Mouse (Mus musculus) kidney, embryonic 14.5 days (tissue): Measurements from ENCODE around the gene Phyhd1. TPM values are rescaled to one million over a fixed set of nuclear protein-coding genes. Genes with fewer than 3 reads are reported as not detected.

ENCODE experiments used
- ATAC-seq: fragments of 200-750 bp; cut with Nextera tagmentation; 2 replicates; pipeline ENCODE4 v1.8.0; 2017; ENCODE audit warnings: moderate number of reproducible peaks, mild to moderate bottlenecking, moderate TSS enrichment, moderate library complexity; ENCODE audit not compliant: low FRiP score, low TSS enrichment
- H3K27ac ChIP-seq: fragments of 300-500 bp; sonication (generic); 2 replicates; pipeline ENCODE4 v1.5.1; 2014; ENCODE audit warnings: low read depth, mild to moderate bottlenecking, low read length, moderate library complexity, mixed read lengths
- H3K27me3 ChIP-seq: fragments of 300-500 bp; sonication (generic); 2 replicates; pipeline ENCODE4 v1.6.1; 2014; ENCODE audit warnings: mild to moderate bottlenecking, low read length; ENCODE audit not compliant: control insufficient read depth, insufficient read depth
- H3K36me3 ChIP-seq: fragments of 300-500 bp; sonication (generic); 2 replicates; pipeline ENCODE4 v1.6.1; 2014; ENCODE audit warnings: low read length, mixed read lengths; ENCODE audit not compliant: control insufficient read depth, insufficient read depth
- H3K4me1 ChIP-seq: fragments of 300-500 bp; sonication (generic); 2 replicates; pipeline ENCODE4 v1.6.1; 2014; ENCODE audit warnings: low read length, mixed read lengths; ENCODE audit not compliant: control insufficient read depth, insufficient read depth
- H3K4me2 ChIP-seq: fragments of 300-500 bp; sonication (generic); replicated peaks from 2 replicates; pipeline ENCODE4 v1.6.1; 2014; ENCODE audit warnings: low read depth, mild to moderate bottlenecking, low read length
- H3K4me3 ChIP-seq: fragments of 300-500 bp; sonication (generic); 2 replicates; pipeline ENCODE4 v1.5.1; 2014; ENCODE audit warnings: mild to moderate bottlenecking, low read length
- H3K9ac ChIP-seq: fragments of 300-500 bp; sonication (generic); 2 replicates; pipeline ENCODE4 v1.6.1; 2014; ENCODE audit warnings: low read depth, mild to moderate bottlenecking, low read length, moderate library complexity
- H3K9me3 ChIP-seq: fragments of 300-500 bp; sonication (generic); 2 replicates; pipeline ENCODE4 v1.6.1; 2016; ENCODE audit warnings: low read length; ENCODE audit not compliant: control insufficient read depth
- WGBS: fragments of 180-500 bp; shearing (Covaris S2); extraction: QIAGEN DNeasy Blood & Tissue Kit; methylation state at CpG from one replicate; pipeline ENCODE4 v1.1.7; 2014; 5-methylcytosine and 5-hydroxymethylcytosine counted together
- polyA plus RNA-seq: library from polyadenylated mRNA; unstranded; fragments of >200 nt; fragmentation: Nextera tagmentation; extraction: Ambion mirVana; gene quantifications from 2 replicates; pipeline ENCODE4 v1.2.1, GENCODE M21; 2014

The Phyhd1 gene
- polyA plus RNA-seq: 7.7 and 11.5 TPM in 2 replicates

- H3K4me3 ChIP-seq: no peak within 1 kb of the TSS
- ATAC-seq: no peak
- H3K4me2 ChIP-seq: peak within 1 kb of the TSS; percentile 19
- peak within 1 kb of the TSS; percentile 28 for H3K9ac ChIP-seq
- H3K27me3 ChIP-seq: no peaks in the 10 kb centered on the region
- H3K27ac ChIP-seq: peak within 1 kb of the TSS; percentile 90
- H3K4me1 ChIP-seq: peaks cover 23% of the 10 kb centered on the region
- peaks cover 39% of the 10 kb centered on the region for H3K36me3 ChIP-seq
- 54% methylated on average over 5 of the region's 5 CpGs for whole genome bisulfite sequencing
- H3K9me3 ChIP-seq: no peaks in the 10 kb centered on the region
These were observed at the start of gene Phyhd1 for GRCm38 (mm10) chr2:30265767-30266253. Gene Phyhd1 (plus strand): TSS chr2:30266203.

- no peak overlapping the region for H3K4me2 ChIP-seq
- WGBS: 90% methylated on average over 5 of the region's 5 CpGs
- ATAC-seq: no peak
These were observed 49.7 kb upstream of the Phyhd1 start for GRCm38 (mm10) chr2:30216293-30216692.

GRCm38 (mm10) chr2:30235593-30235992 is 30.4 kb upstream of the Phyhd1 start:
- ATAC-seq: no peak
- H3K9ac ChIP-seq: no peak overlapping the region
- H3K27ac ChIP-seq: no peak overlapping the region
- no peak overlapping the region for H3K4me2 ChIP-seq
- H3K9me3 ChIP-seq: no peaks in the 10 kb centered on the region; the same call in 1 of the 2 replicates
- H3K27me3 ChIP-seq: no peaks in the 10 kb centered on the region
- no peak overlapping the region for H3K4me3 ChIP-seq
- H3K36me3 ChIP-seq: peaks cover 8% of the 10 kb centered on the region
- 62% methylated on average over 5 of the region's 5 CpGs for WGBS
- H3K4me1 ChIP-seq: peaks cover 21% of the 10 kb centered on the region

More at GRCm38 (mm10) chr2:30216293-30216692, 49.7 kb upstream of the Phyhd1 start:
- H3K4me3 ChIP-seq: no peak overlapping the region
- no peaks in the 10 kb centered on the region for H3K36me3 ChIP-seq
- H3K4me1 ChIP-seq: no peaks in the 10 kb centered on the region
- H3K27ac ChIP-seq: no peak overlapping the region
- H3K27me3 ChIP-seq: no peaks in the 10 kb centered on the region
- no peaks in the 10 kb centered on the region for H3K9me3 ChIP-seq
- no peak overlapping the region for H3K9ac ChIP-seq

GRCm38 (mm10) chr2:30236426-30237198 is 29.4 kb upstream of the Phyhd1 start:
- Histone ChIP-seq H3K27ac (peak overlapping the region; percentile 76; the same call in 1 of the 2 replicates), H3K4me3 (peak overlapping the region; percentile 76), H3K4me1 (peaks cover 21% of the 10 kb centered on the region), H3K9ac (peak overlapping the region; percentile 78), H3K36me3 (peaks cover 18% of the 10 kb centered on the region), H3K27me3 (no peaks in the 10 kb centered on the region), H3K9me3 (no peaks in the 10 kb centered on the region), H3K4me2 (peak overlapping the region; percentile 83)
- WGBS: 3% methylated on average over 18 of the region's 18 CpGs
- ATAC-seq: no peak

- ATAC-seq: peak; percentile 98
- Histone ChIP-seq H3K4me3 (peak within 1 kb of the TSS; percentile 76), H3K27me3 (no peaks in the 10 kb centered on the region), H3K4me1 (peaks cover 23% of the 10 kb centered on the region), H3K9ac (peak within 1 kb of the TSS; percentile 86), H3K9me3 (no peaks in the 10 kb centered on the region), H3K27ac (peak within 1 kb of the TSS; percentile 84), H3K36me3 (peaks cover 25% of the 10 kb centered on the region), H3K4me2 (peak within 1 kb of the TSS; percentile 83)
- under 1% methylated on average over 47 of the region's 67 CpGs for WGBS
These were observed 28.7 kb upstream of the Phyhd1 start, which contains the start of gene Lrrc8a for GRCm38 (mm10) chr2:30237199-30237880. Gene Lrrc8a (plus strand): TSS chr2:30237715.

GRCm38 (mm10) chr2:30237881-30238280 is 28.1 kb upstream of the Phyhd1 start:
- under 1% methylated on average over 18 of the region's 42 CpGs for WGBS
- Histone ChIP-seq H3K27me3 (no peaks in the 10 kb centered on the region), H3K36me3 (peaks cover 28% of the 10 kb centered on the region), H3K9me3 (no peaks in the 10 kb centered on the region), H3K4me2 (peak overlapping the region; percentile 72), H3K4me3 (peak overlapping the region; percentile 76), H3K9ac (peak overlapping the region; percentile 86), H3K27ac (peak overlapping the region; percentile 84), H3K4me1 (peaks cover 26% of the 10 kb centered on the region)
- ATAC-seq: peak; percentile 90

GRCm38 (mm10) chr2:30238906-30239465 is 27.0 kb upstream of the Phyhd1 start:
- H3K27me3 ChIP-seq: no peaks in the 10 kb centered on the region
- peaks cover 37% of the 10 kb centered on the region for H3K36me3 ChIP-seq
- peak overlapping the region; percentile 86 for H3K9ac ChIP-seq
- H3K9me3 ChIP-seq: no peaks in the 10 kb centered on the region
- H3K4me2 ChIP-seq: peak overlapping the region; percentile 72
- peak overlapping the region; percentile 76 for H3K4me3 ChIP-seq
- H3K27ac ChIP-seq: peak overlapping the region; percentile 24; the same call in 1 of the 2 replicates
- peaks cover 26% of the 10 kb centered on the region for H3K4me1 ChIP-seq
- WGBS: 66% methylated on average over 3 of the region's 3 CpGs
- no peak for ATAC-seq

GRCm38 (mm10) chr2:30239777-30240176 is 26.2 kb upstream of the Phyhd1 start:
- peak overlapping the region; percentile 37; the same call in 1 of the 2 replicates for H3K27ac ChIP-seq
- H3K36me3 ChIP-seq: peaks cover 44% of the 10 kb centered on the region
- WGBS: 70% methylated on average over 4 of the region's 4 CpGs
- no peak overlapping the region for H3K4me3 ChIP-seq
- no peaks in the 10 kb centered on the region for H3K27me3 ChIP-seq
- H3K9ac ChIP-seq: peak overlapping the region; percentile 86
- peaks cover 29% of the 10 kb centered on the region for H3K4me1 ChIP-seq
- H3K9me3 ChIP-seq: no peaks in the 10 kb centered on the region
- H3K4me2 ChIP-seq: 0 out of 2 replicates have a peak overlapping the region, but pooled peaks have one; percentile 2
- no peak for ATAC-seq
